Mouse (Mus musculus) layer of hippocampus, postnatal 14 days (tissue): ENCODE measurements around the gene Ccdc34. TPM values are rescaled to one million over a fixed set of nuclear protein-coding genes. Genes with fewer than 3 reads are reported as not detected.
"Not testable (repeated sequence)": the region's sequence is repeated elsewhere in the genome, so short reads cannot be mapped to it uniquely, and the experiment has no call there.

Source experiments
- DNase-seq, 2 experiments: peaks; one replicate each; pipeline ENCODE4 v3.0.0; 2021 to 2022; ENCODE audit warnings: low spot score in 2 of 2, mixed read lengths in 1 of 2
- total RNA-seq, 2 experiments: library from RNA; stranded (reverse); gene quantifications; 2 replicates each; pipeline ENCODE4 v1.2.3; 2021

Ccdc34 gene
- total RNA-seq, 2 experiments from 2014 or later = 22.4 to 24.7 TPM

GRCm38 (mm10) chr2:110074646-110075452 lies 57.2 kb downstream of the Ccdc34 start:
- DNase-seq = no peak

GRCm38 (mm10) chr2:110077240-110077639 lies 59.6 kb downstream of the Ccdc34 start:
- no peak for DNase-seq

GRCm38 (mm10) chr2:110077655-110078054 lies 60.0 kb downstream of the Ccdc34 start:
- DNase-seq = no peak

- DNase-seq = no peak
Observed at GRCm38 (mm10) chr2:110080532-110080931, 62.9 kb downstream of the Ccdc34 start.

GRCm38 (mm10) chr2:110082975-110083374 lies 65.4 kb downstream of the Ccdc34 start:
- no peak for DNase-seq

- no peak for DNase-seq
Observed at GRCm38 (mm10) chr2:110085701-110086143, 68.1 kb downstream of the Ccdc34 start.

- DNase-seq = no peak
Observed at GRCm38 (mm10) chr2:110114133-110114532, 96.5 kb downstream of the Ccdc34 start.

GRCm38 (mm10) chr2:110129396-110129795 lies 111.8 kb downstream of the Ccdc34 start:
- DNase-seq = no peak

- DNase-seq = no peak
Observed at GRCm38 (mm10) chr2:110131573-110131972, 114.0 kb downstream of the Ccdc34 start.

- no peak for DNase-seq
Observed at GRCm38 (mm10) chr2:110133356-110134115, 115.9 kb downstream of the Ccdc34 start.

- DNase-seq = peak; percentile 28 to 63
Observed at GRCm38 (mm10) chr2:110134765-110135594, 117.4 kb downstream of the Ccdc34 start.

- DNase-seq = no peak
Observed at GRCm38 (mm10) chr2:110137291-110137690, 119.7 kb downstream of the Ccdc34 start.

GRCm38 (mm10) chr2:110138096-110138495 lies 120.5 kb downstream of the Ccdc34 start:
- no peak for DNase-seq

GRCm38 (mm10) chr2:110147980-110148379 lies 130.4 kb downstream of the Ccdc34 start:
- DNase-seq = not testable (repeated sequence)

GRCm38 (mm10) chr2:110149246-110149645 lies 131.6 kb downstream of the Ccdc34 start:
- no peak for DNase-seq

- DNase-seq = no peak
Observed at GRCm38 (mm10) chr2:110156321-110156720, 138.7 kb downstream of the Ccdc34 start.

- no peak for DNase-seq
Observed at GRCm38 (mm10) chr2:110165003-110165402, 147.4 kb downstream of the Ccdc34 start.

GRCm38 (mm10) chr2:110167694-110168093 lies 150.1 kb downstream of the Ccdc34 start:
- DNase-seq = no peak

GRCm38 (mm10) chr2:110168361-110168760 lies 150.7 kb downstream of the Ccdc34 start:
- DNase-seq = no peak

- DNase-seq = no peak
Observed at GRCm38 (mm10) chr2:110172456-110172855, 154.8 kb downstream of the Ccdc34 start.

- peak in 1 of 2 experiments; percentile 53 for DNase-seq
Observed at GRCm38 (mm10) chr2:110173818-110174247, 156.2 kb downstream of the Ccdc34 start.
